Mouse (Mus musculus) CD4-positive helper T cell, adult 2 months (primary cell): ENCODE data around the gene Apoa5.

Source experiments
- DNase-seq: peaks from one replicate; pipeline ENCODE4 v3.0.0-alpha.2; 2012; ENCODE audit warnings: low read depth, missing footprints, low spot score

Gene Apoa5

DNA sequence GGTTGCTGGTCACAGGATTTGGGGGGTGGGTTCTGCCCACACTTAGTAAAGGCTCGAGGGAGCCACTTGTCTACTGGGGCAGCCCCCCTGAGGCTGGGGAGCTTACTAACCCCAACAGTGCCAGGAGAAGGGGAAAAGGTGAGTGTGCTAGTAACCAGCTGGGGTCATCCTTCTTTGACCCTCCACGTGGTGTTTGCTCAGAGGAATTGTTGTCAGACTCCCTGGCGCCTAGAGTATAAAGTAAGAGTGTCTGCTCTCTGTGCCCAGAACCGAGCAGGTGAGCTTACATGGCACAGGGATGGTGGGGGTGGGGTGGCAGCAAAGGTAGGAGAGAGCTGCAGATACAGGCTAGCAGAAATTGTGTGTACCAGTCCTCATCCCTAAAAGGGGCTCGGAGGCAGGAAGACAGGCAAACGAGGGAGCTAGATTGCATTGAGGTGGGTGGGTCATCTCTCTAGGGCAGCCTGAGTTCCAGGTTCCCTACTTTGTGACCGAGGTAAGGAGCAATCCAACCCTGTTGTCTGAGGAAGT is at the start of gene Apoa5:
TSS of gene Apoa5 (plus strand) at position 291 of the 531 bp plus-strand sequence.
- DNase-seq, result no peak

DNA sequence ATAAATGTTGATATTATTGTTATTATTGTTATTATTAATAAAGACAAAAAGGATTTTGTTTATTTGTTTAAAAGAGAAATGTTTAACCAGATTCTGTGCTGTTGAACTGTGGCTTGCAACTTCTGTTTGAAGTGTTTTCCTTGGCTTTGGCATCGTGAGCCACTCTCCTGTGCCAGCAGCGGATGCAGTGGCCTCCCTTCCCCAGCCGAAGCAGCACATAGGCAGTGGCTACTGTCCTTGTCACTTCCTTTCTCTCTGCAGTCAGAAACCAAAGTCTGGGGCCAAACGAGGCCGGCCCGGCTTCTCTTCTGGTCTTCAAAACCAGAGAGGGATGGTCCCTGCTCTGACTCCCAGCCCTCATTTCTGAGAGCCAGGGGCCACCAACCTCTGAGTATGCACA is 45.3 kb upstream of the Apoa5 start:
- DNase-seq, result no peak

DNA sequence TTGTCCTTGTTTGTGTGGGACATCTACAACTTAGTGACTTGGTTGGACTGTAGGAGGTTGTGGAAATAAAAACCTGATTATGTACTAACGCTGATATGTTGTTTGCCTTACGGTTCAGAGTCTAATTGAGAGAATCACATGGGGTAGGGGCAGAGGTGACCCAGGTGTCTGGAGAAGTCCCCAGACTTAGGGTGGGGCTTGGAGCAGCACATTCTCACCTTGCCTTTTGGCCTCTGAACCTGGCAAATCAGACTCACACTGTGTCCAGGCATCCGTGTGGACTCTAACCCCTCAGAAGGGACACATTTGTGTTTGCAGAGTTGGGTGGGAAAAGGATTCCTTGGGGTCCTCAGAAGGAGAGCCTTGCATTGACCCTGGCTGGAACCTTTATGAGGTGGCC is 44.3 kb upstream of the Apoa5 start:
- no peak for DNase-seq

DNA sequence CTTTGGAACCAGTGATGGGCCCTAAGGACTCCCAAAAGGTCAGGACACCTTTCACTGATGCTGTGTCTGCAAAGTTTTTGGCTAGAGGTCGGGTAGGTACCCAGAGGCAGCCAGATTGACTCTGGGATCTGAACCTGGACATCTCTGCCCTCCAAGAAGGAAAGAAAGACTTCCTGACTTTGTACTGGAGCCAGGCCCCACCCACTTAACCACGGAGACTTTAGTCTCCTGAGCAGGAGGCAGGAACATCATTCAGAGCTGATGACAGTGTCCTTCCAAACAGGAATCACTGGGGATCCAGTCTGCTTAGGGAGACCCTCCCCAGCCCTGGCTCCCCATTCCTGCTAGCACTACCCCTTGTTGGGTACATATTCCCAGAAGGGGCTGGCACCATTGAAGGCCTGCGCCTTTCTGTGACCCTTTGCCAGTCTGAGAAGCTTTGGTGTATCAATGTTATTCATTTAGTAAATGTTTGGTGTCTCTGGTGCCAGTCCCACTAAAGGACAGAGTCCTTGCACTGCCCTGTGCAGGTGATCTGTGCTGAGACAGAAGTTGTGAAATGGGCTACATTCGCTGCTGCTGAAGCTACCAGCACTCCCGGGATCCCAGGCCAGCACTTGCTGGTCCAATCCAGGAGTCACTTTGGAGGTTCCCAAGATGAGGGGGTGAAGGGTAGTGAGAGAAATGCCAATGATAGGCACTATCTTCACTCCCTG is 43.3 kb upstream of the Apoa5 start:
- no peak for DNase-seq

DNA sequence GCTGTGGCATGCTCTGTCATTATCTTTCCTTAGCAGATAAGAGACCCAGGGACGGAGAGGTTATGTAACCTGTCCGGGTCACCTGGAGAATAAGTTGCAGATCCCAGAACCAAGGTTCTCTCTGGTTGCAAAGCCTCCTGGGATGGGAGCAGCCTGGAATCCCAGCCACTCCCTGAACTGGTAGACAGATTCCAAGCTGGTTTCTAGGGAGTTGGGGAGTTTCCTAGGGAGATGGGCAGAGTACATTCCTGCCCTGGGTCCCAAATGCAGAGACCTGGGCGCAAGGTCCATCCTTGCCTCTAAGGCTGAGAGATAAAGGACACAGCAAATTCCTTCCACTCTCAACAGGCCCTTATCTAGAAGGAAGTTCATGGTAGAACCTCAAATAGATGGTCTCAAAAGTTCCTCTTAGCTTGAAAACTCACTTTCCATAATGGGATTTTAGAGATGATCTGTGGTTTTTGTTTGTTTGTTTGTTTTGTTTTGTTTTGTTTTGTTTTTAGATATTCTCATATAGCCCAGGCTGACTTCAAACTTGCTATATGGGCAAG is 41.3 kb upstream of the Apoa5 start:
- no peak for DNase-seq

DNA sequence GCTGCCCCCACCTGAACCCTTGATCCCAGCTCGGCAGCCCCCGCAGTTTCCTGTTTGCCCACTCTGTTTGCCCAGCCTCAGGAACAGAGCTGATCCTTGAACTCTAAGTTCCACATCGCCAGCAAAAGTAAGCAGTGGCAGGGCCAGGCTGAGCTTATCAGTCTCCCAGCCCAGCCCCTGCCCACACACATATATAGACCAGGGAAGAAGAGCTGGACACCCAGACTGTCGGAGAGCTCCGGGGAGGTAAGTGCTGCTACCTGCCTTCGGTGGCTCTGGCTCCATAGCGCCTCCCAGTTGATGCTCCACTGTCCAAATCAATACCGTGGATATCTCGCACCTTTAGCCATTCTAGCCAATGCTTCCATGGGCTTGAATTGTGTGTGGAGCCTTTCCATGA is 39.9 kb upstream of the Apoa5 start, which contains the start of gene Apoa1:
TSS of gene Apoa1 (plus strand) at position 90 of the 400 bp plus-strand sequence.
- DNase-seq, result no peak

DNA sequence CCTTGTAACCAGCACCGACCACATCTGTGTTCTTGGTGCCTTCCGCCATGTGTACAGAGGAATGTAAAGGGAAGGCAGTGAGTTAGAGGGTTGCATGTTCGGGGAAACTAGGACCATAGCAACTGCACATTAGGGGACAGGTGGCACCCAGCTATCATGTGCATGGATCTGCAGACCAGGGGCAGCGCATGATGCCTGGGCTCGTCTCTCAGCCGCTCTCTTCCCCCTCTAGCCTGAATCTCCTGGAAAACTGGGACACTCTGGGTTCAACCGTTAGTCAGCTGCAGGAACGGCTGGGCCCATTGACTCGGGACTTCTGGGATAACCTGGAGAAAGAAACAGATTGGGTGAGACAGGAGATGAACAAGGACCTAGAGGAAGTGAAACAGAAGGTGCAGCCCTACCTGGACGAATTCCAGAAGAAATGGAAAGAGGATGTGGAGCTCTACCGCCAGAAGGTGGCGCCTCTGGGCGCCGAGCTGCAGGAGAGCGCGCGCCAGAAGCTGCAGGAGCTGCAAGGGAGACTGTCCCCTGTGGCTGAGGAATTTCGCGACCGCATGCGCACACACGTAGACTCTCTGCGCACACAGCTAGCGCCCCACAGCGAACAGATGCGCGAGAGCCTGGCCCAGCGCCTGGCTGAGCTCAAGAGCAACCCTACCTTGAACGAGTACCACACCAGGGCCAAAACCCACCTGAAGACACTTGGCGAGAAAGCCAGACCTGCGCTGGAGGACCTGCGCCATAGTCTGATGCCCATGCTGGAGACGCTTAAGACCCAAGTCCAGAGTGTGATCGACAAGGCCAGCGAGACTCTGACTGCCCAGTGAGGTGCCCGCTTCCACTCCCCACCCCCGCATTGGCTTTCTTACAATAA is 38.6 kb upstream of the Apoa5 start:
- DNase-seq, result peak; percentile 68

DNA sequence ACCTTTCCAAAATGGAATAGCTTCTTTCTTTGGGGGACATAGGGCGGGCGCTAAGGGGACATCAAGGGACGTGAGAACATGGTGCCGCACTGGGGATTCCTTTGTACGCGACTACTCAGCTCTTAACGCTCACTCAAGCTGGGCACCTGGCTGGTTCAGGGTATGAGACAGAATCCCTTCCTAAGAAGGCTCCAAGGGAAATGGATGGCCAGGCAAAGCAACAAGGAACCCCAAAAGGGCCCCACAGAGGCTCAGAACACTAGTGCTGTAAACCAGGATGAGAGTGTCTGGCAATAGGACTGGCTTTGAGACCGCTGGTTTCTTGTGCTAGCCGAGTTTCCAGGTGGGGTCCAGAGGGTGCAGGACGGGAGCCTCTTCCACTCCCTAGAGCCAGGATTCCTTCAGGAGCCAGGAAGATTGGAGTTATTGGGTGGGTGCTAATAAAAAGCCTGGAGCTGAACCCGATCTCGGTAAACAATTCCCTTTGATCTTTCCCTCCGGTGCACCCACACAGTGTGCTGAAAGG is 37.9 kb upstream of the Apoa5 start:
- DNase-seq, result no peak

DNA sequence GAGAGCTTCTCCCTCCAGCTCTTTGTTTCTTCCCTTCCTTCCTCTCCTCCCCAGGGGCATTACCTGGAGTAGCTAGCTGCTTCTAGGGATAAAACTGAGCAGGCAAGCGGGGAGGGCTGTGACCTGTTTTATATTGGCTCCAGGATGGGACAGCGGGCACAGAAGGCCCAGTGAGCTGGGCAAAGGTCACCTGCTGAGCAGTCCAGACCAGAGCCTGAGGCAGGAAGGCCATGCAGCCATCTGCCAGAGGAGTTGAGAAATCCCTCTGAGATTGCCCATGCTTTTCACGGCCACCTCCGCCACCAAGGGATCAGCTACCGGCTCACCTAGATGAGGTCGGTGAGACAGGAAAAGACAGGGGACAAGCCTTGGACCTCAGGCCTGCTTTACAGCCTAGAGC is 33.2 kb upstream of the Apoa5 start:
- no peak for DNase-seq

DNA sequence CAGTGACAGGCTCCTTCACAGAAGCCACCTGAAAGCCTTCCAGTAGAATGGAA is 33.0 kb upstream of the Apoa5 start, which contains the start of gene Apoc3:
TSS of gene Apoc3 (minus strand) at position 41 of the 53 bp plus-strand sequence.
- DNase-seq, result no peak

DNA sequence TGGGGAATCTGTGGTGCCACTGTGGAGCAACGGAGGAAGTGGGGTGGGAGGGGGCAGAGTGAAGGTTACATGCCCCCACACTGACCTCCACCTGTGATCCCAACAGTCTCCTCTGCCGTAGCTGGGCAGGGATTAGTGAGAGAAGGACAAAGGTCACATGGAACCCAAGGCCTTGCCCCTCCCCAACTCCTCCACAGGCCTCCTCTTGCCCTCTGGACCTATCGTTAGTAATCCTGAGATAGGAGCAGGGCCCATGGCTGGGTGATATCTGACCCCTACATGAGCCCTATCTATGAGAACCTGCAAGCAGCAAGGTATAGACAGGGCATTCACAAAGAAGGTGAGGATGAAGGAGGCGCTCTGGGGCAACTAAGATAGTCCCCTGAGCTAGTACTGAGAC is 32.8 kb upstream of the Apoa5 start:
- no peak for DNase-seq

DNA sequence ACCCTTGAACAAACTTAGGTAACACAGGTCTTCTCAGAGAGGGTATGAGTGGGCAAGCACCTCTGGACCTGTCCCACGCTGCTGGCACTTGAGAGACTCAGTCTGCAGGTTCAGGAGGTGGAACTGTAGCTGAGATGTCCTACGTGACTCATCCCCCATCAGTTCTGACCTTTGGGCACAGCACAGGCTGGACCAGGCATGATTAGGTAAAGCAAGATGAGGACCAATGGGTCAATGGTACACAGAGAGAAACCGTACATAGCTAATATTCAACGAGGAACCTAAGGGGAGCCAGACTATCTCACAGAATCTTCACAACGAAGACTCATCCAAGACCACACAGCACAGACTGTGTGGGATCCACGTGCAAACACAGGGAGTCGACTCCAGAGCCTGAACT is 29.6 kb upstream of the Apoa5 start:
- DNase-seq, result no peak

DNA sequence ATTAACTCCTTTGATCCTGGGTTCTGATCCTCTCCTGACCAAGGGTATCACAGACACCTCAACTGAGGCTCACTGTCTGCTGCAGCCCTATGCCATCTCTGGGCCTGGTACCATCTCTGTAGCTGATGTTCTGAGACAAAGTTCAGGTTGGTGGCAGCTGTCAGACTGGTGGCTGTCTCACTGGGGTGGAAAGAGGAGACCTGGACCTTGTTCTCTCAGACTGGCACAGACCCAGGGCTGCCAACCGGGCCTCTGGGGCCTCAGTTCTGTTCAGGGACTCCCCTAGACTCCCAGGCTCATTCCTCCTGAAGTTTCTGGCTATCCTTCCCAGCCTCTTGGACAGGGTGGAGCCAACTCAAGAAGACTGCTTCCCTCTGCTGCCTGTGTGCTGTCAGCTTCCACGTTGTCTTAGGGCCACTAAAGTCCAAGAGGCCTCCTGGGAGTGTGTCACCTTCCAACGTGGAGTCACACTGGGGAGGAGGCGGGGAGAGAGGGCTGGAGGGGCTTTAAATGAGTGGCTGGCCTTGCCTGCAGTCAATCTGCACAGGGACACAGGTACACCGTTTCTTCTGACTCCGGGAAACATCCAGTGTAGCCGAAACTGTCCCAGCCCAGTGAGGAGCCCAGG is 27.8 kb upstream of the Apoa5 start, which contains the start of gene Apoa4:
TSS of gene Apoa4 (plus strand) at position 171 of the 628 bp plus-strand sequence.
- no peak for DNase-seq

DNA sequence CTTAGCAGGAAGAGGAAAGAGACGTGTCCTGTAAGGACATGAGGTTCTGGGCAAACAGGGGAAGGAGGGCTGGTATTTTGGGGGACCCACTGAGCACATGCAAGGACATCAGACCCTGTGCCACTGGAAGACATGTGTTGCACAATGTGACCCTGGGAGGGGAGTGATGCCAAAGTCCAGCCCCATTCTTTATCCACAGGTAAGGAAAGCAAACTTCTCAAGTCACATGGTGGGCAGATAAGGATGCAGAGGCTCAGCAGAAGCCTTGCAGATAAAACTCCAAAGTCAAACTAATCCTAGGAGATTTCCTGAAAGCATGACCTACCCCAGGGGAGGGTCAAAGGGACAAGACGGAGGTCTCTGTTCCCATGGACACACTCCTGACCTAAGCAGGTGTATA is 26.6 kb upstream of the Apoa5 start:
- DNase-seq, result no peak

DNA sequence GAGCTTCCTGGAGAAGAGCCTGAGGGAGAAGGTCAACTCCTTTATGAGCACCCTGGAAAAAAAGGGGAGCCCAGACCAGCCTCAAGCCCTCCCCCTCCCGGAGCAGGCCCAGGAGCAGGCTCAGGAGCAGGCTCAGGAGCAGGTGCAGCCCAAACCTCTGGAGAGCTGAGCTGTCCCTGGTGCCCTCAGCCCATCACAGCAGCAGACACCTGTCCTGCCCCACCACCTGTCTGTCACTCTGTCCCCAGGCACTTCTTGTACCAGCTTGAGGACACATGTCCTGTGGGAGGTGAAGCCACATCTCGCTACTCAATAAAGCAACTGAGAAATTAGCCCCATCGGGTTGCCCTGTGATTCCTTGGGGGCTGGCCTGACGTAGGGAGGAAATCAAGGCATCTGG is 25.3 kb upstream of the Apoa5 start:
- DNase-seq, result no peak

DNA sequence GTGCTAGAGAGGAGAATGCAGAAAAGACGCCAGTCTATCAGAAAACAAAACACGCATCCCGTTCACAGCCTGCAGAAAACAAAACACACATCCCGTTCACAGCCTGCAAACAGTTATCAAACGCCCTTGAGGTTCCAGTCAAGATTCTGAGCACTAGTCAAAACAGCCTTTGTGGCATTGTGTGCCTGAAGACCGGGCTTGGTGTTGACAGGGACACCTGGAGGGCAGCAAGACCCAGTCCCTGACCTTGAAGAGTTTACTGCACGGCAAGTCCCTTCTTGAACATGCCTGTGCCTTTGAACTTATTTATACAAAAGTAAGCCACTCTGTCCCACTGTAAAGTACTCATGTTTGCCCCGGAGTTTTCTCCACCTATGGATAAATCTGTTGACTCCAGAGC is 24.8 kb upstream of the Apoa5 start:
- no peak for DNase-seq

DNA sequence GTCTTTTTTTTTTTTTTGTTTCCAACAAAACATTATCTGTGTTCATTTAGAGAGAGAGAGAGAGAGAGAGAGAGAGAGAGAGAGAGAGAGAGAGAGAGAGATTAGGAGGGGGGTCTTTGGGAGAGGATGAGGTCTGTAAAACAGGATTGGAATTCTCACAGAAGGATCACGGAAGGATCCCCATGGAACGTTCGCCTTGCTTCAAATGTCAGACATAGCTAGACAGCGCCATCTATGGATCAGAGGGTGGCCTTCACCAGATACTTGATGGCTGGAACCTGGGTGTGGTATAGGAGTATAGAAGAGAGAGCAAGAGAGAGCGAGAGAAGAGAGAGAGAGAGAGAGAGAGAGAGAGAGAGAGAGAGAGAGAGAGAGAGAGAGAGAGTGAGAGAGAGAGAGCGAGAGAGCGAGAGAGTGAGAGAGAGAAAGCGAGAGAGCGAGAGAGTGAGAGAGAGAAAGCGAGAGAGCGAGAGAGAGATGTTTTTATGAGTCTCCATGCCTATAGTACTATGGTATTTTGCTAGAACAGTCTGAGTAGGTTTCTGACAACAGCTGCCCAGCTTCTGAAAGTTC is 21.6 kb upstream of the Apoa5 start:
- peak; percentile 56 for DNase-seq

DNA sequence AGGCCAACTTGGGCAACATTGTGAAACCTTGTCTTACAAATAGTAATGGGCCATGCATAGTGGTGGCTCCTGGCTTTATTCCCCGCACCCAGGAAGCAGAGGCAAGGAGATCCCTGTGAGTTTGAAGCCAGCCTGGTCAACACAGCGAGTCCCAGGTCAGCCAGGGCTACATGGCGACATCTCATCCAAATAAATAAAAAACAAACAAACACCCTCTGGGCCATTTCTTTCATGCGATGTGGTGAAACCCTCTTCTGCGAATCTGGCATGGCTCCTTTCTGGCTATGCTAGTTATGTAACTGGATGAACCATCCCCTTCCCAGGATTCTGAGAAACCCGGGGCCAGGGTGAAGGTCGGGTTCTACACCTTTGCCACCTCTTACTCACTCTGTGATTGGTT is 12.3 kb upstream of the Apoa5 start:
- no peak for DNase-seq

DNA sequence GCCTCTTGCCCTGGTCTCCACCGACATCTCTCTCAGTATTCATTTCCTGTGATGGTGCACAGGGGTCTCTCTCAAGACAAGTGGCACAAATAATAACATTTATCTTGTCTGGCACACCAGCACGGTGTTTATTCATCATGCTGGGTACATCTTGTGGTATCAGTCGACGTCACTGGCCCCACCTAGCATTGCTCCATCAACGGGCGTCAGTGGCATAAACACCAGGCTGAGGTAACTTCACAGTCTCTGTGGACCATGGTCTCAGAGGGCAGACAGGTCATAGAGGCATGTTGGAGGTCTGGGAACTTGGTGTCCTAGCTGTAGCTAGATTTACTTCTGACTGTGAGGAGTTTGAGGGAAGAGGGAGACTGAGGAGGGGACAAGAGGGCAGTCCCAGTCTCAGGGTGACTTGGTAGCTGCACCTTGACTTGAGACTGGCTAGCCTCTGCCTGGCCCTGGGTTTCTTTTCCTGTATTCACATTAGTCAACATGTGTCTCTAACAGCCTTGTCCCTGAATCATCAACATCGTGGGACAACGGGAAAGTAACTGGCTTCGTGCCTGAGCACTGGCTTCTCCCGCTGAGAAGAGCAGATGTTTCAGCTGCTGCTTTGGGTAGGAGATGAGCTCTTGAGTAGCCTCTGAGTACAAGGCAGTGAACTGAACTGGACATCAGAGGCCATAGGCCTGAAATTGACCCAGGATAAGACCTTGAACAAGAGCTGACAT is 11.6 kb upstream of the Apoa5 start:
- no peak for DNase-seq

DNA sequence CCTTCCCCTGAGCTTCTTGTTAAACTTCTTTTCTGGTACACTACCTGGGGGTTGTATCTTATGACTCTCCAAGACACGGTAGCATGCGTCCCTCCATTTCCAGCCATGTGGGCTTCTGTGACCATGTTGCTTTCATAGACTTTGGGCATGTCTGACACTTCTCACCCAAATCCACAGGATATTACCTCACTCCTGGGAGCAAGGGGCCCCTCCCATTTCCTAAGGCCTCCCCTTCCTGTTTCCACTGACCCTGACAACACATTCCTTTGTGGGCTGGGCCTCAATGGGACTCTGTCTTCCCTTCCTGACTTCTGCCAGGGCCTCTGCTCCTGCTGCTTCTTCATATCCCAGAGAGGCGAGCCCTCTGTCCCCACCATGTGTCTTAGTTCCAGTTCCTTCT is 10.9 kb upstream of the Apoa5 start:
- DNase-seq, result no peak

DNA sequence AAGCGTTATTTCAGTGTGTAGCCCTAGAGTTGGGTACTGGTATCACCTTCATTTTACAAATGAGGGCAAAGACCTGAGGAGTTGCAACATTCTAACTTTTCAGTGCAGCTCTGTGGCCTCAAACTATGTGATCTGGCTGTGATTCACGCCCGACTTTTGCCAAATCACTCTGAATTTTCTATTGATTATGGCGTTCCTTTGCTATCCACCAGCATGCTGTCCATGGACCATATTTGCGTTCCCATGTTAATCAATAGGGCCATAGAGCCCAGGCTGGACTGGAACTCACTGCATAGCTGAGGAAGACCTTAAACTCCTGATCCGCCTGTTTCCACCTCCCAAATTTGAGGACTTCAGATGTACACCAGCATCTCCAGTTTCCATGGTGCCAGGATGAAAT is 9.3 kb upstream of the Apoa5 start:
- no peak for DNase-seq
